Mouse (Mus musculus): ENCODE measurements around the gene Chd3.

The Chd3 gene

GRCm38 (mm10) chr11:69388680-69389079 is 19.5 kb upstream of the Chd3 start:
- no peak for DNase-seq

- no peak for DNase-seq
Observed at GRCm38 (mm10) chr11:69386758-69387157, 17.6 kb upstream of the Chd3 start.

GRCm38 (mm10) chr11:69384979-69385378 is 15.8 kb upstream of the Chd3 start:
- DNase-seq = peak; percentile 93

- no peak for DNase-seq
Observed at GRCm38 (mm10) chr11:69382478-69383105, 13.4 kb upstream of the Chd3 start.

- no peak for DNase-seq
Observed at GRCm38 (mm10) chr11:69381356-69381755, 12.2 kb upstream of the Chd3 start.

GRCm38 (mm10) chr11:69379600-69379999 is 10.4 kb upstream of the Chd3 start:
- DNase-seq = no peak

GRCm38 (mm10) chr11:69377766-69378165 is 8.6 kb upstream of the Chd3 start:
- DNase-seq = peak; percentile 87

- no peak for DNase-seq
Observed at GRCm38 (mm10) chr11:69375646-69376045, 6.4 kb upstream of the Chd3 start.

GRCm38 (mm10) chr11:69373223-69373965 is 4.2 kb upstream of the Chd3 start:
- no peak for DNase-seq

- DNase-seq = no peak
Observed at GRCm38 (mm10) chr11:69372780-69373170, 3.6 kb upstream of the Chd3 start.

GRCm38 (mm10) chr11:69372056-69372779 is 3.0 kb upstream of the Chd3 start:
- DNase-seq = no peak

GRCm38 (mm10) chr11:69371601-69372000 is 2.4 kb upstream of the Chd3 start:
- DNase-seq = no peak

GRCm38 (mm10) chr11:69370817-69371215 is 1.6 kb upstream of the Chd3 start:
- DNase-seq = no peak

GRCm38 (mm10) chr11:69369990-69370816 is 997 bp upstream of the Chd3 start:
- DNase-seq = no peak

GRCm38 (mm10) chr11:69368356-69369214 is 621 bp downstream of the Chd3 start:
- no peak for DNase-seq

- peak; percentile 65 for DNase-seq
Observed at GRCm38 (mm10) chr11:69367616-69368355, 1.4 kb downstream of the Chd3 start.

GRCm38 (mm10) chr11:69366855-69367615 is 2.2 kb downstream of the Chd3 start:
- DNase-seq = no peak

GRCm38 (mm10) chr11:69366157-69366854 is 2.9 kb downstream of the Chd3 start:
- DNase-seq = peak; percentile 96

- DNase-seq = no peak
Observed at GRCm38 (mm10) chr11:69365722-69366121, 3.5 kb downstream of the Chd3 start.

GRCm38 (mm10) chr11:69364910-69365309 is 4.3 kb downstream of the Chd3 start:
- peak; percentile 99 for DNase-seq

Data from kidney, adult 11 months (tissue).